Mouse (Mus musculus): ENCODE results near the gene Limk2.

The Limk2 gene

DNA sequence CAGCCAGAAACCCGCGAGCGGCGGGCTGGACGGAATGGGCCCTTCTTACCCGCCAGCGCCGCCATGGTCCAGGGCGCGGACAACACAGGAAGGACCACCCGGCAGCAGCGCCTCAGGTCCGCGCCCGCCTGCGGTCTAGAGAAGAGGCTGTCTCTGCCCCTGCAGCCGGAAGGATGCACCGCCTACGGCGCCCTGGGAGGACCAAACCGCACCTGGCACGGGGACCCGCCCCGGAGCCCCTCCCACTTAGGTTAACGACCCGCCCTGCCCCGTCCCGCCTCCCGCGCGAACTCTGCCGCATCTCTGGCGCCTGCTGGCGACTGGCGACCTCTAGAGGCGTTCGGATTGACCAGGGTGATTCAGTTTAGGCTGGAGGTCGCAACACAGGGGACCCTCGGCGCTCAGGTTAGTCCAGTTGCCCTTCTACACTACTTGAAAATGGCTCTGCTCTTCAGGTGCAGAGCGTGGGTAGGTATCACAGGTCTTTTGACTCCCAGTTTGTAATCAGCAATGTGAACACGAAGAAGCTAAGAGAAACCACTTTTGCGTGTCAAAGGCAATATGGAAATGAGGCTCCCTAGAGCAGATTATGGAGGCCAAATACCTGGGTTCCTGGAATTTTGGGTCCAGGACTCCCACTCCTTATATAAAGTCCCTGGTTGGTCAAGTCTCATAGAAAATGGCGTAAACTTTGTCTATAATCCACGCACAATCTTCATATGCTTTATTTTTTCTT lies at the start of gene Limk2:
Gene Limk2, minus strand, starts transcription at position 193 of the 736 bp plus-strand sequence.
- in situ Hi-C loops (cut with MboI): no loop called here

- in situ Hi-C loops (cut with MboI): no loop called here
These were observed 49.6 kb upstream of the Limk2 start for GRCm38 (mm10) chr11:3458428-3459104.

DNA sequence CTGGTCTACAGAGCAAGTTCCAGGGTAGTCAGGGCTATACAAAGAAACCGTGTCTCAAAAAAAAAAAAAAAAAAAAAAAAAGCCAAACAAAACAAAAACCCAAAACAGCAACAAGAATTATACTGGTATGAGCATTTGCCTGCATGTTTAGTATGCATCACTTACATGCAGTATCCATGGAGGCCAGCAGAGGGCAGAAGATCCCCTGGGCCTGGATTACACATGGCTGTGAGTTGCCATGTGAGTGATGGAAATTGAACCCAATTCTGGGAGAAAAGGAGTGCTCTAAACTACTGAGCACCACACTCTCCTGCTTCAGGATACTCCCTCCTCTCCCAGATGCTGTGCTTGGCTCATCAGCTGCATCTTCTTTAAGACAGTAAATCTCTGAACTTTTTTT lies 47.4 kb upstream of the Limk2 start:
- in situ Hi-C loops (cut with MboI): no loop called here

DNA sequence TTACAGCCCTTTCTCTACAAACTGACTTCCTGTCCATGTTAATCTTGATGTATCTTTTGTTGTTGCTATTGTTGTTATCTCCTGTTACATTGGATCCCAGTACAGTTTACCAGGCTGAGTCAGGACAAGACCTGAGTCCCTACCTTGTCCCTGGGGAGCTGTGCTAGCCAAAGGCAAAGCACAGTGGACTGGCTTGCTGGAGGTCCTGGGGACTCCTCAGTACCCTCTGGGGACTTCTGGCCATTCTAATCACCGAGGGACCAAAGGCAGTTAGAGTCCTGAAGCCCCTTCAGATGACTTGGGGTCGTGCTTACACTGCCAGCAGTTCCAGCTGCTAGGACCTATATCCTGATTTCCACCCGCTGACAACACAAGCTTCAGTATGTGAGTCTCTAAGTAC lies 45.5 kb upstream of the Limk2 start:
- in situ Hi-C loops (cut with MboI): no loop called here

DNA sequence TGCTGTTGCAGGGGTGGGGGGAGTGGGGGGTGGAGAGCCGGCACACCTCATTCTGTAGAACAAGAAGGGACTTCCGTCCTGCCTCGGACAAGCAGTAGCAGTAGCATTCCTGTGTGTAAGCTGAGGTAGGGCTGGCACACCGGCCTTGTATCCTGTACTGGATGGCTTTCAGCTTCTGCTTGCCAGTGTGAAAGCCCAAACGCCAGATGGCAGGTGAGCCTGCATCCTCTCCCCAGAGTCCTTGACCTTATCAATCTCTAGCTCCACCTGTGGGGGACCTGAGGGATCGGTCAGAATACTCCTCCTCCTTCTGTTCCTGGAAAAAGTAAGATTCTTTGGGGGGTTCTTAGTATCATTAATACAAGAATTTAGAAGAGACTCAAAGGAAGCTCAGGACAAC lies 44.5 kb upstream of the Limk2 start:
- in situ Hi-C loops (cut with MboI): no loop called here

GRCm38 (mm10) chr11:3452769-3453168 lies 43.8 kb upstream of the Limk2 start:
- in situ Hi-C loops (cut with MboI): no loop called here

GRCm38 (mm10) chr11:3452167-3452639 lies 43.2 kb upstream of the Limk2 start, which contains the start of gene Rnf185:
Gene Rnf185 (minus strand): TSS chr11:3452363.
- in situ Hi-C loops (cut with MboI): no loop called here

- in situ Hi-C loops (cut with MboI): no loop called here
These were observed 42.7 kb upstream of the Limk2 start for GRCm38 (mm10) chr11:3451701-3452163.

GRCm38 (mm10) chr11:3444875-3445274 lies 35.9 kb upstream of the Limk2 start:
- in situ Hi-C loops (cut with MboI): no loop called here

DNA sequence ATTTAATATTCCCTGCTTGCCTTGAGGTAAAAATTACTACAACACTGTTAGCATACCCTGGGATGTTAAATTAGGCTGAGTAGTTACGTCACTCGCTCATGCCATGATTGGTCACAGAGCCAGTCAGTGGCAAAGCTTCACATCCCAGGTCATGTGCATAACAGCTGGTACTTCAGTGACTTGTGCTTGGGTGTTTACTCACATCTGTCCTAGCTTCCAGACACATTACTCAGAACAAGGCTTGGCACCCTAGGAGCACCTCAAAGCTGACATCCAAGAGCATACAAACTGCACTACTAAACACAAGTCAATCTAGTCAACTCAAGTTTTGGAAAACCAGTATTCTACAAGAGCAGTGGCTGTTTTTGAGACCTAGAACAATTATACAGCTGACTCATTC lies 34.1 kb upstream of the Limk2 start:
- in situ Hi-C loops (cut with MboI): no loop called here

- in situ Hi-C loops (cut with MboI): no loop called here
These were observed 33.7 kb upstream of the Limk2 start for GRCm38 (mm10) chr11:3442677-3443076.

GRCm38 (mm10) chr11:3441696-3442443 lies 32.9 kb upstream of the Limk2 start:
- in situ Hi-C loops (cut with MboI): no loop called here

GRCm38 (mm10) chr11:3437621-3438020 lies 28.6 kb upstream of the Limk2 start:
- in situ Hi-C loops (cut with MboI): no loop called here

DNA sequence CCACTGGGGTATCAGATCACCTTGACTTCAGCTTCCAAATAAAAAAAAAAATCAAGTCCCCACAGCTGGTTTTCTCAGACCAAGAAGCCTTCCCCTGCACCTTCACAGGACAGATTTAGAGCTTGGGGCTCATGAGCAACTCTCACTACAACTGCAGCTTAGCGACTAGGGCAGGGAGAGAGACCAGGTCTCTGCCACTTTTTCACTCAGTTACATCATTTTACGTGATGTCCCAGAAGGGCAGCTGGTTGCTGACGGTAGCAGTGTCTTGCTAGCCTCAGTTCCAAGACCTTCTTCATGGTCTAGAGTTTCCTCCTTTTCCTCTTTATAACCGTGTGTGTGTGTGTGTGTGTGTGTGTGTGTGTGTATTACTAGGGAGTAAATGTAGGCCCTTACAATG lies 24.8 kb upstream of the Limk2 start:
- in situ Hi-C loops (cut with MboI): no loop called here

- in situ Hi-C loops (cut with MboI): no loop called here
These were observed 23.1 kb upstream of the Limk2 start for GRCm38 (mm10) chr11:3431976-3432603.

DNA sequence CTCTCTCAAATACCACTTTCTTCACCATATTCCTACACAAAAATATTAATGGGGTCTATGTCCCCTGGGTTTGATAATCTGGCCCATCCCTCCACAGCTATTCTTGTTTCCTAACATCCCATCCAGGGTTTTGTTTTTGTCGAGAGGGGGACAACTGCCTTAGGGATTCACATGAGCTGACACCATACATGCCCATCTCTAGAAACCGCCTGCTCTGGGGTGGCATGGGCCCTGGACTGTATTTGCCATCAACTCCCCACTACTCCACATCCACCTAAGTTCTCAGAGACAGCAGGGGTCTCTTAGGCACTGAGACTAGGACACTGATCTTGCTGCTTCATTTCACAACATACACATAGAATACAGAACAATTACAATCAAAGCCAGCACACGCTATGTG lies 22.5 kb upstream of the Limk2 start:
- in situ Hi-C loops (cut with MboI): no loop called here

GRCm38 (mm10) chr11:3428632-3429031 lies 19.6 kb upstream of the Limk2 start:
- in situ Hi-C loops (cut with MboI): no loop called here

GRCm38 (mm10) chr11:3427697-3428230 lies 18.8 kb upstream of the Limk2 start:
- in situ Hi-C loops (cut with MboI): no loop called here

- in situ Hi-C loops (cut with MboI): no loop called here
These were observed 13.3 kb upstream of the Limk2 start for GRCm38 (mm10) chr11:3422242-3422641.

- in situ Hi-C loops (cut with MboI): no loop called here
These were observed 9.8 kb upstream of the Limk2 start for GRCm38 (mm10) chr11:3418741-3419140.

DNA sequence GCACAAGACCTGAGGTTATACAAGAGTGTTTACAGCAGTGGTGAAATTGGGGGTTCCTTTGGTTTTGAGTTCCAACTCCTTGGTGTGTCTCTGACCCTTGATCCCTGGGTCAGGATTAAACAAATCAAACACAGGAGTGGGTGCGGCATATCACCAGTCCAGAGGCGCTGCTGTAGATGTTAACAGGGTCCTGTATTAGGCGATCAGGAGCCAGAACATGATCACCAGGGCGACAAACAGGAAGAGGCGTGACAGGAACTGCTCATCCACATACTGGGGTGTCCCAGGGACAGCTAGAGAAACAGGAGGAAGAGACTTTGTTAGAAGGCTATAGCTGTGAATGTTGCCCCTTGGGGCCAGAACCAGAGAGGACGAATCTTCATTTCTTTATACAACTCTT lies 8.8 kb upstream of the Limk2 start:
- in situ Hi-C loops (cut with MboI): no loop called here

DNA sequence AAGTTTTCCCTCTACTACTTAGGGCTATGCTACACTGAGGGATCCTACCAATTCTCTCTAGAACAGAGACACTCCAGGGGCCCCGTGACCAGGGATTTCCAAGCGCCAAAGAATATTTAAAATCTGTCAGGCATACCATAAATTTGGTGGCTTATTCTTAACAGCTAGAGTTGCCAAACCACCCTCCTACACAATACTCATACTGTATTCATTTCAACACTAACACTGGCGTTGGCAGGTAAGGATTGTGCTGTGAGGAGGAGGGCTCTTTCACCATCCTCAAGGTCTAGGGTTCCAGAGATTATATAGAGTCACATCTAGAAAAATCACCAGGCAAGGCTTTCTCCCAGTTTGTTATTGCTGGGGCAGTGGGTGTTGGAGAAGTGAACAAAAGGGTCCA lies 7.4 kb upstream of the Limk2 start:
- in situ Hi-C loops (cut with MboI): no loop called here

Data from mature B cell (primary cell).